Mouse (Mus musculus) erythroblast, embryonic 14.5 days (primary cell): Measurements from ENCODE around the gene Nalcn.

Source experiments
- GATA1 ChIP-seq: IDR thresholded peaks from 2 replicates; pipeline ENCODE4 v1.6.1; 2012; ENCODE audit warnings: low read length, inconsistent platforms, mixed read lengths
- TAL1 ChIP-seq: IDR thresholded peaks from 3 replicates; pipeline ENCODE4 v1.6.1; 2012; ENCODE audit warnings: low read length, inconsistent platforms, mixed read lengths

GRCm38 (mm10) chr14:123359691-123360090, 267.3 kb downstream of the Nalcn start:
- TF ChIP-seq GATA1, result no peak
- TF ChIP-seq TAL1, result no peak
